Mouse (Mus musculus) spleen, adult 2 months (tissue): ENCODE data around the gene Kntc1.

ENCODE experiments used
- CTCF ChIP-seq: fragments of 200-500 bp; IDR thresholded peaks from 2 replicates; pipeline ENCODE4 v1.5.1; 2011; ENCODE audit warnings: mild to moderate bottlenecking, inconsistent platforms; ENCODE audit not compliant: insufficient read depth, insufficient read length, insufficient replicate concordance; ENCODE audit errors: extremely low read depth
- POLR2A ChIP-seq: fragments of 200-500 bp; IDR thresholded peaks from 2 replicates; pipeline ENCODE4 v1.6.1; 2011; ENCODE audit warnings: low read depth, low read length, inconsistent platforms

- TF ChIP-seq POLR2A (no peak), CTCF (no peak)
Measured at GRCm38 (mm10) chr5:123822706-123823105, 73.2 kb downstream of the Kntc1 start.
